Mouse (Mus musculus): Measurements from ENCODE around the gene Gdpgp1. TPM values are rescaled to one million over a fixed set of nuclear protein-coding genes. Genes with fewer than 3 reads are reported as not detected.

Gdpgp1 gene
- polyA plus RNA-seq, 1 experiment from 2014 or later: 1.6 TPM

DNA sequence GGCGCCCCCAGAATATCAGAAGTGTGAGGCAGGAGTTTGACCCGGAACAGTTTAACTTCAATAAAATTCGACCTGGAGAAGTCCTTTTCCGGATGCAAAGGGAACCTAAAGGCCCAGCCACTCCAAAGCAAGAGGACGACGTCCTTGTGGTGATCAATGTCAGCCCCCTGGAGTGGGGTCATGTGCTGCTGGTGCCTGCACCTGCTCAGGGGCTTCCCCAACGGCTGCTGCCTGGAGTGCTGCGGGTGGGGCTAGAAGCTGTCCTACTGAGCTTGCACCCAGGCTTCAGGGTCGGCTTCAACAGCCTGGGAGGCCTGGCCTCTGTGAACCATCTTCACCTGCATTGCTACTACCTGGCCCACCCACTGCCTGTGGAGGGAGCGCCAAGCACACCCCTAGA is 5.9 kb downstream of the Gdpgp1 start:
- TF ChIP-seq EP300 (IDR thresholded peaks at IDR 0.05; ENCODE audit: low read depth) (no peak), CTCF (IDR thresholded peaks at IDR 0.05; ENCODE audit: low read depth) (no peak)
- WGBS (ENCODE audit: insufficient replicate concordance): 85% methylated on average over 10 of the region's 10 CpGs
- Histone ChIP-seq H3K9me3 (ENCODE audit: low read length) (no peaks in the 10 kb centered on the region), H3K36me3 (replicated peaks; ENCODE audit: insufficient read depth, low read length) (peaks cover 15% of the 10 kb centered on the region), H3K27ac (ENCODE audit: low read depth) (no peak overlapping the region), H3K4me1 (ENCODE audit: insufficient read depth) (peaks cover 4% of the 10 kb centered on the region), H3K27me3 (ENCODE audit: insufficient read depth, low read length) (no peaks in the 10 kb centered on the region), H3K4me3 (ENCODE audit: low read depth, low read length) (no peak overlapping the region), H3K4me2 (ENCODE audit: low read depth, low read length) (no peak overlapping the region), H3K9ac (replicated peaks) (no peak overlapping the region)
- DNase-seq (no peak), ATAC-seq (no peak)

DNA sequence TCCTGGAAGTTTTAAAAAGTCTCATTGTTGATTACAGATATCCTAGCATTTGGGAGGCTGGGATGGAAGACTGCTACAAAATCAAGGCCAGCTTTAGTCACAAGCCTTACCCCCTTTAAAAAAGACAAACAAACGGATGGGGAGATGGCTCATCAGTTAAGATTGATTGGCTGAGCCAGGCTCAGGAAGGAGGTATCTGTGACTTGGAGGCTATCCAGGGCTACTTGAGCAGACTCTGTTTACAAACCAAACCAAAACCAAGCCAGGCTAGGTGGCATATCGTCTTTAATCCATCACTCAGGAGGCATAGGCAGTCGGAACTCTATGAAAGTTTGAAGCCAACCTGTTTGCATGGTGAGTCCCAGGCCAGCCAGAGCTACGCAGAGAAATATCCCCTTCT is 9.0 kb downstream of the Gdpgp1 start:
- H3K9me3 ChIP-seq (ENCODE audit: low read length): no peaks in the 10 kb centered on the region
- DNase-seq: no peak
- no peak for TF ChIP-seq EP300 (IDR thresholded peaks at IDR 0.05; ENCODE audit: low read depth)
- TF ChIP-seq CTCF (IDR thresholded peaks at IDR 0.05; ENCODE audit: low read depth): no peak
- no peak for ATAC-seq
- no peak overlapping the region for H3K27ac ChIP-seq (ENCODE audit: low read depth)
- H3K4me3 ChIP-seq (ENCODE audit: low read depth, low read length): no peak overlapping the region
- no peaks in the 10 kb centered on the region for H3K27me3 ChIP-seq (ENCODE audit: insufficient read depth, low read length)
- H3K4me2 ChIP-seq (ENCODE audit: low read depth, low read length): no peak overlapping the region
- H3K9ac ChIP-seq (replicated peaks): no peak overlapping the region
- H3K4me1 ChIP-seq (ENCODE audit: insufficient read depth): peaks cover 7% of the 10 kb centered on the region; the same call in 1 of the 2 replicates
- H3K36me3 ChIP-seq (replicated peaks; ENCODE audit: insufficient read depth, low read length): peaks cover 15% of the 10 kb centered on the region
- WGBS (ENCODE audit: insufficient replicate concordance): 72% methylated on average over 4 of the region's 4 CpGs

DNA sequence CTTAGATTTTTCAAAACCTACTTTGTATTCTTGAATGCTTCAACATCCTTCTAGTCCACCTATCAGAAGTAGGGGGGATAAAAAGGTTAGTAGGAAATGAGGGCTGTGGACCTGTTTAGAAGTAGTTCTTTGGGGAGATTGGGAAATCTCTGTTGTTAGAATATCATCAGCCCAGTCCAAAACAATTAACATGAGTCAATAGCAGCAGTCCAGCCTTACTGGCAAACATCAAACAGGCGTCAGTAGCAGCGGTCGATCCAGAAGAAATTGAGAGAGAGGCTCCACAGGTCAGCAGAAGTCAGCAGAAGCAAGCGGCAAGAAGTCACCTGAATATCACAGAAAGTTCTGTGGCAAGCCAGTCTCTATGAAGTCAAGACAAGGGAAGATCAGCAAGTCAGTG is 12.2 kb downstream of the Gdpgp1 start:
- Histone ChIP-seq H3K9me3 (ENCODE audit: low read length) (no peaks in the 10 kb centered on the region), H3K27me3 (ENCODE audit: insufficient read depth, low read length) (no peaks in the 10 kb centered on the region), H3K4me2 (ENCODE audit: low read depth, low read length) (no peak overlapping the region), H3K36me3 (replicated peaks; ENCODE audit: insufficient read depth, low read length) (0 out of 2 replicates have a peak, but pooled peaks cover 4% of the 10 kb centered on the region), H3K4me3 (ENCODE audit: low read depth, low read length) (no peak overlapping the region), H3K9ac (replicated peaks) (no peak overlapping the region), H3K27ac (ENCODE audit: low read depth) (no peak overlapping the region), H3K4me1 (ENCODE audit: insufficient read depth) (peaks cover 11% of the 10 kb centered on the region)
- ATAC-seq: no peak
- DNase-seq: no peak
- WGBS (ENCODE audit: insufficient replicate concordance): 93% methylated on average over 4 of the region's 4 CpGs
- TF ChIP-seq EP300 (IDR thresholded peaks at IDR 0.05; ENCODE audit: low read depth) (no peak), CTCF (IDR thresholded peaks at IDR 0.05; ENCODE audit: low read depth) (no peak)

GRCm38 (mm10) chr7:80246148-80246721 is 13.6 kb downstream of the Gdpgp1 start, which contains the start of gene Ttll13:
TSS of gene Ttll13 (plus strand) at chr7:80246376.
- ATAC-seq: peak; percentile 99
- WGBS (ENCODE audit: insufficient replicate concordance): under 1% methylated on average over 48 of the region's 48 CpGs
- H3K4me3 ChIP-seq (ENCODE audit: low read depth, low read length): peak within 1 kb of the TSS; percentile 80
- H3K27me3 ChIP-seq (ENCODE audit: insufficient read depth, low read length): no peaks in the 10 kb centered on the region
- H3K27ac ChIP-seq (ENCODE audit: low read depth): peak within 1 kb of the TSS; percentile 78
- peak within 1 kb of the TSS; percentile 73 for H3K9ac ChIP-seq (replicated peaks)
- no peaks in the 10 kb centered on the region for H3K9me3 ChIP-seq (ENCODE audit: low read length)
- peaks cover 11% of the 10 kb centered on the region for H3K4me1 ChIP-seq (ENCODE audit: insufficient read depth)
- DNase-seq: peak; percentile 98
- TF ChIP-seq EP300 (IDR thresholded peaks at IDR 0.05; ENCODE audit: low read depth): peak; percentile 60; the same call in 1 of the 2 replicates
- peak; percentile 59 for TF ChIP-seq CTCF (IDR thresholded peaks at IDR 0.05; ENCODE audit: low read depth)
- H3K4me2 ChIP-seq (ENCODE audit: low read depth, low read length): peak within 1 kb of the TSS; percentile 93
- H3K36me3 ChIP-seq (replicated peaks; ENCODE audit: insufficient read depth, low read length): no peaks in the 10 kb centered on the region

DNA sequence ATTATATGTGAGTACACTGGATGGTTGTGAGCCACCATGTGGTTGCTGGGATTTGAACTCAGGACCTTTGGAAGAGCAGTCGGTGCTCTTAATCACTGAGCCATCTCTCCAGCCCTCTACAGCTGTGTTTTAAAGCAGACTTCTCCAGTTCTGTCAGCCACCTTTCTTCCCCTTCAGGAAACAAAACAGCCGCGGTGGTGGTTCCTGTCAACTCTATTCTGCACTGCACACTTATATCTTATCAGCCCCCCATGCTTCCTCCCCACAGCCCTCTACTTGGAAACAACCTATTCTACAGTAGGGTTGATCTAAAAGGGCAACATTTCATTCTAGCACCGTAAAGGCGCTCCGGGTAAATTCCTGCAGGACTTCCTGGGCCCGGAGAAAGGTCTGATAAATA is 14.2 kb downstream of the Gdpgp1 start:
- 27% methylated on average over 7 of the region's 7 CpGs for WGBS (ENCODE audit: insufficient replicate concordance)
- DNase-seq: no peak
- no peak overlapping the region for H3K27ac ChIP-seq (ENCODE audit: low read depth)
- TF ChIP-seq CTCF (IDR thresholded peaks at IDR 0.05; ENCODE audit: low read depth) (no peak), EP300 (IDR thresholded peaks at IDR 0.05; ENCODE audit: low read depth) (no peak)
- H3K9me3 ChIP-seq (ENCODE audit: low read length): no peaks in the 10 kb centered on the region
- peaks cover 11% of the 10 kb centered on the region for H3K4me1 ChIP-seq (ENCODE audit: insufficient read depth)
- no peak for ATAC-seq
- peak overlapping the region; percentile 80 for H3K4me3 ChIP-seq (ENCODE audit: low read depth, low read length)
- H3K36me3 ChIP-seq (replicated peaks; ENCODE audit: insufficient read depth, low read length): no peaks in the 10 kb centered on the region
- H3K9ac ChIP-seq (replicated peaks): peak overlapping the region; percentile 73
- no peaks in the 10 kb centered on the region for H3K27me3 ChIP-seq (ENCODE audit: insufficient read depth, low read length)
- peak overlapping the region; percentile 93 for H3K4me2 ChIP-seq (ENCODE audit: low read depth, low read length)

- H3K4me1 ChIP-seq (ENCODE audit: insufficient read depth): no peaks in the 10 kb centered on the region
- H3K9me3 ChIP-seq (ENCODE audit: low read length): no peaks in the 10 kb centered on the region
- no peak overlapping the region for H3K9ac ChIP-seq (replicated peaks)
- no peaks in the 10 kb centered on the region for H3K36me3 ChIP-seq (replicated peaks; ENCODE audit: insufficient read depth, low read length)
- no peak for ATAC-seq
- WGBS (ENCODE audit: insufficient replicate concordance): 83% methylated on average over 7 of the region's 7 CpGs
- DNase-seq: no peak
- TF ChIP-seq EP300 (IDR thresholded peaks at IDR 0.05; ENCODE audit: low read depth): no peak
- TF ChIP-seq CTCF (IDR thresholded peaks at IDR 0.05; ENCODE audit: low read depth): no peak
- no peak overlapping the region for H3K4me3 ChIP-seq (ENCODE audit: low read depth, low read length)
- H3K27me3 ChIP-seq (ENCODE audit: insufficient read depth, low read length): no peaks in the 10 kb centered on the region
- H3K27ac ChIP-seq (ENCODE audit: low read depth): no peak overlapping the region
- no peak overlapping the region for H3K4me2 ChIP-seq (ENCODE audit: low read depth, low read length)
Observed at GRCm38 (mm10) chr7:80252437-80252836, 19.8 kb downstream of the Gdpgp1 start.

Measured in liver, postnatal 0 days (tissue).